Mouse (Mus musculus) adrenal gland, adult (tissue): ENCODE data around the gene Usp40.

ENCODE experiments used
- DNase-seq, 2 experiments: peaks; one replicate each; pipeline ENCODE4 v3.0.0; 2022 to 2023; ENCODE audit warnings: low spot score in 1 of 2; ENCODE audit not compliant: inconsistent age in 2 of 2

Usp40 gene

DNA sequence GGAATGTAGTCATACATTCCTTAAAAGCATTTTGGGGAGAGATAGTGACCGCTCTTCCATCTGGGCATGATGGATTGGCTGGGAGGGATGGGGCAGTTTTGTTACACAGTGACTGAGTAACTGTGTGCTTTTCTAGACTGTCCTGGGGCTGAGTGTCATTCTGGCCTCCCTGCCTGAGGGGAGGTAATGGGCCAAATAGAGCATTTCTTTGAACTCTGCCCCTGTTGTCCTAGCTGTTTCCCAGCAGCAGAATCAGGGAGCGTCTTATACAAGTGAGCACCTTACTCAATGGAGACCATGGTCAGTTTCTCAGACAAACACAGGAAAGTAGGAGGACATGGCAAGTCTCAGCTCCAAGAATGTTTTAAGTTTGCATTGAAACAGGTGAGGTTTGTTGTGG lies 111.4 kb downstream of the Usp40 start:
- DNase-seq: no peak
